Mouse (Mus musculus) stomach, postnatal 0 days (tissue): Measurements from ENCODE around the gene Chmp2b.

Source experiments
- CTCF ChIP-seq: IDR thresholded peaks from 2 replicates; pipeline ENCODE4 v1.5.1; 2016; ENCODE audit warnings: antibody characterized with exemption, low read depth, mild to moderate bottlenecking, moderate library complexity
- EP300 ChIP-seq: optimal IDR thresholded peaks from 2 replicates; pipeline ENCODE3; 2016; ENCODE audit warnings: antibody characterized with exemption

DNA sequence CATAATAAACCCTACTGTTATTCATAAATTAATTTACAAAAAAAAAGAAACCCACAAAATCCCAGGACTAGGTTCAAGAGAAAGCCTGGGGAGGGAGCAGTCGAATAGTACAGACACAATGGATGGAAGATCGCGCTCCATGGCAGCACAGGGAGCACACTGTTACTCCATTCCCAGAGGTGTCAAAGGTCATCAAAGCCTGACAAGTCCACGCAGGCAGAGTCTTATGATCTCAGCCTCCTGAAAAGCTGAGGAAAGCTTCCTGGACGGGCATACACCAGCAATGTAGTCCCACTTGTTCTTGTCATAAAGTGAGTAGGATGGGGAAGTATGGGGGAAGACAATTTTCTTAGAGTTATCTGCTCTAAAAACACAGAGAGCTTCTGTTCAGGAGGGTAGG, 5.2 kb downstream of the Chmp2b start:
- TF ChIP-seq CTCF (no peak), EP300 (no peak)
